Mouse (Mus musculus) MEL-GATA-1-ER (cell line): ENCODE data around the gene Dram1.

Experiments used
- DNase-seq: peaks from one replicate; pipeline ENCODE4 v3.0.0-alpha.2; 2012; ENCODE audit warnings: low read depth; ENCODE audit errors: extremely low read depth

Gene Dram1

GRCm38 (mm10) chr10:88379013-88379885, at the start of gene Dram1, which contains the start of gene Gnptab:
Gene Dram1, minus strand, starts transcription at chr10:88379080.
Gene Gnptab, plus strand, starts transcription at chr10:88379132.
- no peak for DNase-seq

GRCm38 (mm10) chr10:88427998-88428397, 49.1 kb upstream of the Dram1 start:
- DNase-seq: no peak

GRCm38 (mm10) chr10:88426896-88427295, 48.0 kb upstream of the Dram1 start:
- no peak for DNase-seq

DNA sequence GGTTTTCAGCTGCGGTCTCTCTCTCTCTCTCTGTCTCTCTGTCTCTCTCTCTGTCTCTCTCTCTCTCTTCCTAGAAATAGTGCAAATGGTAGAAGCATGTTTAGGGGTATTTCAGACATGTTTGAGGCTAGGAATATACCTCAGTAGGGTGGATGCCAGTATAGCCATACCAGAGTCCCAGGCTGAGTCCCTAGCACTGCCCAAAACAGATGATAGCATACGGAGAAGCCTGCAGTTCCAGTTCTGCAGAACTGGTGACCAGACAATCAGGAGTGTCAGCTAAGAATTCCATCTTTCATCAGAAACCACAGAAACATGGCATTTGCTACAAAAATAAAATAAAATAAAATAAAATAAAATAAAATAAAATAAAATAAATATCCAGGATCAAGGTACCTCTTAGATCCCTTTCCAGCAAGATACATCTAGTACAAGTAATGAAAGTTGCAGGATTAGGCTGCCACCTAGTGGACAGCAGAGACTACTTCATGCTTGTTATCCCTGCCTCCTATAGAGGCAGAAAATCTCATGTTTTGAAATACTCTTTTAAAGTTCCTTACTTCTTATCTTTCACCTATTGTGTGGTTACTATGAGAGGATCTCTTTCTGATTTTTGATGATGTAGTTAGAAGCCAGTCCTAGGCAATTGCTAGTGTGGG, 47.4 kb upstream of the Dram1 start:
- DNase-seq: peak; percentile 43

- no peak for DNase-seq
These were observed 42.0 kb upstream of the Dram1 start for GRCm38 (mm10) chr10:88420655-88421435.

GRCm38 (mm10) chr10:88420141-88420541, 41.3 kb upstream of the Dram1 start:
- DNase-seq: no peak

DNA sequence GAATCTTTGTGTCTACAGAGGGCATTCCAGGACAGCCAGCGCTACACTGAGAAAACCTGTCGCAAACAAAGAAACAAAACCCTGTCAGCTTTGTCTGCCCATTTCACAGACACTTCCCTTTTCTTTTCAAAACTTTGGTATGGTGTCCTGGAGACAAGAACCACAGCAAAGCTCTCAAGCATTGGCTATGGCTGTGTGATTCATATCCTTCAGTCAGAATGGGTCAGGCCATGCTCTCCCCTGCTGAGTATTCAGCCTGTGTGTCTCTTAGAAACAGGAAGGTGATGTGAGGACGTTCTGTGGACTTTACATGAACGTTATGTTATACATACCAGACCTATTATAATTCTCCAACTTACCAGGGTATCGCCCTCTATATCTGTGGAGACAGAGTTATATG, 38.8 kb upstream of the Dram1 start:
- no peak for DNase-seq

GRCm38 (mm10) chr10:88412290-88412995, 33.6 kb upstream of the Dram1 start:
- DNase-seq: no peak

- no peak for DNase-seq
These were observed 30.9 kb upstream of the Dram1 start for GRCm38 (mm10) chr10:88409751-88410150.

DNA sequence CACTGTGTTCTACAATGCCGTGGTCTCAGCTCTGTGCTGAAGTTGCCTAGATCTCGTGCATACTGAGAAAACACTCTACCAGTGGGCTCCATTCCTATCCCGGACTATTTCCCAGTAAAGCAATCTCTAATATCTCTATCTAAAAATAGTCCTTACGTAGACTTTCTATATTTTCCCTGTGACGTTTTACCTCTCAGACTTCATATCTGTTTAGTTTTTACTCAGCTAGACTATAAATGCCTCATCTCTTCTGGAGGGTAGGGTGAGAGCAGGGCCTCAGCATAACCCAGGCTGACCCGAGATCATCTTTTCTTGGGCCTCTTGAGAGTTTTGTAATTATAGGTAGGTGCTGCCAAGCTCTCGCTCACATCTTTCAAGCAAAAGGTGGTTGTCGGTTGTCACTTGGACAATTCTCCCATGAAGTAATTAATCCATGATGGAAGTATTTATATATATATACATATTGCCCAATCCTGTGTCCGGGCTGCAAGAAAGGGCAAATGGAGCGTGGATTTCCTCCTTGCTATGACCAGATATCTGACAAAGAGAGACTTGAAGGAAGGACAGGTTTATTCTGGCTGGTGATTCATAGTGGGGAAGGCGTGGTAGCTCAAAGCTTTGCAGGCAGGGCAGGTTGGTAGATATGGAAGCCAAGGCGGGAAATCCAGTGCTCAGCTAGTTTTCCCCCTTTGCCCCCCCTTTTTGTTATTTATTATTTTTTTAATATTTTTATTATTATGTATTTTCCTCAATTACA, 29.2 kb upstream of the Dram1 start:
- no peak for DNase-seq

DNA sequence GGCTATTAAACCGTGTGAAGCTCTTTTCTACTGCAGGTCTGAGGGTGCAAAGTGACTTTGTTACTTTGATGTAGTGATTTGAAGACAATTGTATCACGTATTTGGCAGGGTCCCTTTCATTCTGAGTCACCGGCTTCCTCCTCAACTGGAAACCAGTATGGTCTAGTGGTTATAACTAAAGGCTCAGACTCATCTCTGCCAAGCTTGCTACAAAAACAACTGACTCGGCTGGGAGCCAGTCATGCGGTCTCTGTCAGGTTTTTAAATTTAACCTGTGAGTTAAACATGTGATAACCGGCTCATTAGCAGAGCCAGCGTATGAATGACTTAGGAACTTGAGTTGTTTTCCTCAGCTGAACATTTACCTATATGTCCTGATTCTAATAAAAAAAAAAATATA, 26.9 kb upstream of the Dram1 start:
- DNase-seq: no peak

- no peak for DNase-seq
These were observed 25.3 kb upstream of the Dram1 start for GRCm38 (mm10) chr10:88404220-88404619.

DNA sequence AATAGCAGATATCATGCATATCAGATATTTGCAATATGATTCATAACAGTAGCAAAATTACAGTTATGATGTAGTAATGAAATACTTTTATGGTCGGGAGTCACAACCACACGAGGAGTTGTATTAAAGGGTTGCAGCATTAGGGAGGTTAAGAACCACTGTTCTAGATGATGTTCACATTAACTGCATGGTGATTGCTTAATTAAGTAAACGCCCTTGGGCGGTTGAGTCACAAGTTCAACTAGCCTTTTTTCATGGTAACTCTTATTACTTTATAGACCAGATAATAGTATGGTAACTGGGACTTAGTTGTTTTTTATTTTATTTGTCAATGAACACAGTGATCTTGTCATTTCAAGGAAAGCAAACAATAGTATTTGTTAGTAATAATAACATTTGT, 24.1 kb upstream of the Dram1 start:
- DNase-seq: no peak

- DNase-seq: no peak
These were observed 20.4 kb upstream of the Dram1 start for GRCm38 (mm10) chr10:88399271-88399670.

GRCm38 (mm10) chr10:88398668-88399243, 19.9 kb upstream of the Dram1 start:
- DNase-seq: no peak

GRCm38 (mm10) chr10:88392181-88392847, 13.4 kb upstream of the Dram1 start:
- DNase-seq: no peak

DNA sequence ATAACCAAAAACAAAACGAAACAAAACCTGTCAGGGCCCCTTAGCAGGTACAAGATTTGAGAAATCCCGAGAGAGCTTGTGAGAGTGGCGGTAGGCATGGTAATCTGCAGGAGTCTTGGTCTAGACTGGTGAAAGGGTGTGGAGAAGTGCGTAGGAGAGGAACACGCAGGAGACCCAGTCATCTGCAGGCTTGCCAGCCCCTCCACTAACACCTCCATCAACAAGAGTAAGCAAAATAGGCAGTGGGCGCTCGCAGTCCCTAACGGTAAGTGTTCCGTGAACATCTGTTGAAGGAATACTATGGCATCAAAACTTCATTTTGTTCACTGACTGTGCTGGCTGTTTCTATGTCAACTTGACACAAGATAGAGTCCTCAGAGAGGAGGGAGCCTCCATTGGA, 12.6 kb upstream of the Dram1 start:
- no peak for DNase-seq

- peak; percentile 67 for DNase-seq
These were observed 11.4 kb upstream of the Dram1 start for GRCm38 (mm10) chr10:88390096-88390790.

DNA sequence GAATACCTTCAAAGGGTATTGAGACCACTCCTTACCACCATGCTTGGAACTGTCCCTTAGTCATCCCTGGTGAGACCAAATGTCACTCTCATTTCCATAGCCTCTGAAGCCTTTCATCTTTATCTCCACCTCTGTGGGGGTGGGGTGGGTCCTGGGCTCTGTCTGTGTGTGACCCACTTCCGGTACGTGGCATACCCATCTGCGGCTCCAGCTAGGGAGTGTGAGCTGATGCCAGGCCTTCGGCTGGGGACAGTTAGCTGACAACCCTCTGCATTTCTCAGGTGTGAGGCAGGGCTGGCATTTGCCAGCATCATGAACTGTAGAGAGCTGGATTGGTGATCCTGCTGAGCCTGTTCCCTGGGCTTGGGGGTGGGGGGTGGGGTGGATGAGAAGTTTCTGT, 10.7 kb upstream of the Dram1 start:
- peak; percentile 27 for DNase-seq
